Mouse (Mus musculus): ENCODE data around the gene Cdc37. TPM values are rescaled to one million over a fixed set of nuclear protein-coding genes. Genes with fewer than 3 reads are reported as not detected.

The Cdc37 gene
- total and polyA plus RNA-seq, 2 experiments from 2014 or later = 32.9 to 183 TPM

GRCm38 (mm10) chr9:21102076-21102475 is 47.7 kb downstream of the Cdc37 start:
- no peak for TF ChIP-seq CTCF (IDR thresholded peaks at IDR 0.05; ENCODE audit: low read depth)
- no peak for TF ChIP-seq EP300 (IDR thresholded peaks at IDR 0.05; ENCODE audit: low read depth)
- DNase-seq (ENCODE audit: low spot score) (no peak), ATAC-seq (ENCODE audit: insufficient read depth, low read depth) (no peak)
- no peaks in the 10 kb centered on the region; the same call in 1 of the 2 replicates for H3K36me3 ChIP-seq (replicated peaks; ENCODE audit: control insufficient read depth, insufficient read depth, low read length)
- no peak overlapping the region for H3K27ac ChIP-seq (ENCODE audit: low read depth)
- WGBS = 79% methylated on average over 2 of the region's 2 CpGs
- no peaks in the 10 kb centered on the region for H3K27me3 ChIP-seq (ENCODE audit: control insufficient read depth, insufficient read depth, low read length)
- H3K4me1 ChIP-seq (ENCODE audit: control insufficient read depth, insufficient read depth) = no peaks in the 10 kb centered on the region
- H3K4me2 ChIP-seq (ENCODE audit: low read depth, low read length) = no peak overlapping the region
- H3K9ac ChIP-seq (replicated peaks; ENCODE audit: low read depth, low read length) = no peak overlapping the region
- no peaks in the 10 kb centered on the region for H3K9me3 ChIP-seq (replicated peaks; ENCODE audit: control insufficient read depth, low read length)
- H3K4me3 ChIP-seq (ENCODE audit: low read depth, low read length) = no peak overlapping the region

GRCm38 (mm10) chr9:21100447-21101161 is 49.2 kb downstream of the Cdc37 start:
- Histone ChIP-seq H3K27me3 (ENCODE audit: control insufficient read depth, insufficient read depth, low read length) (no peaks in the 10 kb centered on the region), H3K4me3 (ENCODE audit: low read depth, low read length) (no peak overlapping the region), H3K27ac (ENCODE audit: low read depth) (no peak overlapping the region), H3K36me3 (replicated peaks; ENCODE audit: control insufficient read depth, insufficient read depth, low read length) (no peaks in the 10 kb centered on the region; the same call in 1 of the 2 replicates), H3K9me3 (replicated peaks; ENCODE audit: control insufficient read depth, low read length) (no peaks in the 10 kb centered on the region), H3K4me2 (ENCODE audit: low read depth, low read length) (no peak overlapping the region), H3K9ac (replicated peaks; ENCODE audit: low read depth, low read length) (no peak overlapping the region), H3K4me1 (ENCODE audit: control insufficient read depth, insufficient read depth) (no peaks in the 10 kb centered on the region)
- DNase-seq (ENCODE audit: low spot score) (no peak), ATAC-seq (ENCODE audit: insufficient read depth, low read depth) (no peak)
- 39% methylated on average over 15 of the region's 15 CpGs for WGBS
- TF ChIP-seq CTCF (IDR thresholded peaks at IDR 0.05; ENCODE audit: low read depth) (no peak), EP300 (IDR thresholded peaks at IDR 0.05; ENCODE audit: low read depth) (no peak)

DNA sequence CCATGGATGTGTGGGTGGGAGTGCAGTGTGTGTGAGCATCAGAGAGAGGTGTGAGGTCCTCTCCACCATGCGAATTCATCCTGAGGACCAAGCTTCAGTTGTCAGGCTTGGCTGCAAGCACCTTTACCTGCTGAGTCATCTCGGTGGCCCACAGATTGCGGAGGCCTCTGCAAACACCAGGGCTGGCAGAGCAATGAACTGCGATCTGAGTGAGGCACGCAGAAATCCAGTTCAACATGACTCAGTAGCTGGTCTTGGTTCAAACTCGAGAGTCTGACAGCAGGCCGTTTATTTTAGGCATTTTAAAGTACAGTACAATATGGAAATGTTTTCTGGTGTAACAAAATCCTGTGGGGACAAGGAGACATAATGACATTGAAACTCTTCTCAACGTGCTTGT is 52.0 kb downstream of the Cdc37 start:
- ATAC-seq (ENCODE audit: insufficient read depth, low read depth) (no peak), DNase-seq (ENCODE audit: low spot score) (no peak)
- no peak overlapping the region for H3K9ac ChIP-seq (replicated peaks; ENCODE audit: low read depth, low read length)
- no peak overlapping the region for H3K4me2 ChIP-seq (ENCODE audit: low read depth, low read length)
- H3K36me3 ChIP-seq (replicated peaks; ENCODE audit: control insufficient read depth, insufficient read depth, low read length) = no peaks in the 10 kb centered on the region
- 52% methylated on average over 8 of the region's 8 CpGs for WGBS
- H3K27me3 ChIP-seq (ENCODE audit: control insufficient read depth, insufficient read depth, low read length) = no peaks in the 10 kb centered on the region
- no peak overlapping the region for H3K4me3 ChIP-seq (ENCODE audit: low read depth, low read length)
- H3K9me3 ChIP-seq (replicated peaks; ENCODE audit: control insufficient read depth, low read length) = no peaks in the 10 kb centered on the region
- TF ChIP-seq EP300 (IDR thresholded peaks at IDR 0.05; ENCODE audit: low read depth) = no peak
- H3K27ac ChIP-seq (ENCODE audit: low read depth) = no peak overlapping the region
- no peaks in the 10 kb centered on the region for H3K4me1 ChIP-seq (ENCODE audit: control insufficient read depth, insufficient read depth)

GRCm38 (mm10) chr9:21095958-21096357 is 53.8 kb downstream of the Cdc37 start:
- 89% methylated on average over 4 of the region's 4 CpGs for WGBS

DNA sequence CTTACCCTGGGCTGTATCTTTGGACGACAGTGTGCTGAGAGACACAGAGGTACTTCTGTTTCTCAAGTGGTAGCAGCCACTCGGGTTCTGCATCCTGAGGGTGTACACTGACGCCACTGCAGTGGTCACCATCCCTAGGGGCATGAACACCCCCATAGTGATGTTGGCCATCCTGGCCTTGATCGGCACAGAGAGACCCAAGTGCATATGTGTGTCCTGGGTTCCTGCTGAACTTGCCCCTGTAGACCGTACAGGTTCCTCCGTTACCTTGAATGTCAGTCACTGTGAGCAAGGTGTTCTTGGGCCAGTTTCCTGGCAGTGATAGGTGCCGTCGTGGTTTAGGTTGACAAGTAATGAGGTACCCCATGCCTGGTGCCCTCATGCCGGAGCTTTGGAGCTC is 56.4 kb downstream of the Cdc37 start:
- Histone ChIP-seq H3K27me3 (ENCODE audit: control insufficient read depth, insufficient read depth, low read length) (no peaks in the 10 kb centered on the region), H3K4me2 (ENCODE audit: low read depth, low read length) (no peak overlapping the region), H3K36me3 (replicated peaks; ENCODE audit: control insufficient read depth, insufficient read depth, low read length) (peaks cover 16% of the 10 kb centered on the region), H3K27ac (ENCODE audit: low read depth) (no peak overlapping the region), H3K9me3 (replicated peaks; ENCODE audit: control insufficient read depth, low read length) (no peaks in the 10 kb centered on the region), H3K4me3 (ENCODE audit: low read depth, low read length) (no peak overlapping the region), H3K4me1 (ENCODE audit: control insufficient read depth, insufficient read depth) (peaks cover 8% of the 10 kb centered on the region; the same call in 1 of the 2 replicates), H3K9ac (replicated peaks; ENCODE audit: low read depth, low read length) (no peak overlapping the region)
- DNase-seq (ENCODE audit: low spot score) (no peak), ATAC-seq (ENCODE audit: insufficient read depth, low read depth) (no peak)
- TF ChIP-seq CTCF (IDR thresholded peaks at IDR 0.05; ENCODE audit: low read depth) (no peak), EP300 (IDR thresholded peaks at IDR 0.05; ENCODE audit: low read depth) (no peak)
- 88% methylated on average over 9 of the region's 9 CpGs for WGBS

More at GRCm38 (mm10) chr9:21095958-21096357, 53.8 kb downstream of the Cdc37 start:
- Histone ChIP-seq H3K9me3 (replicated peaks; ENCODE audit: control insufficient read depth, low read length) (no peaks in the 10 kb centered on the region), H3K9ac (replicated peaks; ENCODE audit: low read depth, low read length) (no peak overlapping the region), H3K4me3 (ENCODE audit: low read depth, low read length) (no peak overlapping the region), H3K4me2 (ENCODE audit: low read depth, low read length) (no peak overlapping the region), H3K4me1 (ENCODE audit: control insufficient read depth, insufficient read depth) (peaks cover 1% of the 10 kb centered on the region; the same call in 1 of the 2 replicates), H3K36me3 (replicated peaks; ENCODE audit: control insufficient read depth, insufficient read depth, low read length) (no peaks in the 10 kb centered on the region), H3K27me3 (ENCODE audit: control insufficient read depth, insufficient read depth, low read length) (no peaks in the 10 kb centered on the region), H3K27ac (ENCODE audit: low read depth) (no peak overlapping the region)
- no peak for ATAC-seq (ENCODE audit: insufficient read depth, low read depth)
- TF ChIP-seq EP300 (IDR thresholded peaks at IDR 0.05; ENCODE audit: low read depth) (no peak), CTCF (IDR thresholded peaks at IDR 0.05; ENCODE audit: low read depth) (no peak)
- DNase-seq (ENCODE audit: low spot score) = no peak
